Comparison of ENCODE assay signal across 19 mouse cellular contexts in the genomic region with DNA sequence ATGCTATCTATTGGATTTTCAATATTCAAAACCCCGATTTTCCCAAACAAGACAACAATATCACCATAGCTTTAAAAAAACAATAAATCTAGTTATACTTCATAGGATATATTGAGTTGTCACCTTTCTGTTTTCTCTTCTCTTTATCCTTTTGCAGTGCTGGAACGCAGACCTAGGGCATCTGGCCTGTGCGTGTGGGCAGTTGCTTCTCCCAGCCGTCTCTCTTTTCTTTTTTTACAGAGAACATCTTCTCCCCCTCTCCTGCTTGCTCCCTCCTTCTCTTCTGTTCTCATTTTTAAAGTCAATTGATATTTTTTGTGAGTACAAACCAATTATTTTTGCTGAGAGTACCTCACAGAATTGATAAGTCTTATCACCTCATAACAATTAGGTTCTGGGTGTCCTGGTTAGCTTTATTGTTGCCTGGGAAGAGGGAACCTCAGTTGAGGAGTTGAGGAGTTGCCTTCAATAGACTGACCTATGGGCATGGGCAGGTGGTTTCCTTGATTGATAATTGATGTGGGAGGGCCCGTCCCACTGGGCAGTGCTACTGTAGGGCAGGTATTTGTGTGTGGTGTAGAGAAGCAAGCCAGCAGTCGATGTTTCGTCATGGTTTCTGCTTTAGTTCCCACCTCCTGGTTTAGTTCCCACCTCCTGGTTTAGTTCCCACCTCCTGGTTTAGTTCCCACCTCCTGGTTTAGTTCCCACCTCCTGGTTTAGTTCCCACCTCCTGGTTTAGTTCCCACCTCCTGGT. TPM values are rescaled to one million over a fixed set of nuclear protein-coding genes. Genes with fewer than 3 reads are reported as not detected.
DNase-seq lines count a peak whose midpoint lies in the region; ATAC-seq and TF ChIP-seq lines count a peak whose summit lies in the region.
"Had no signal": no experiment of that assay in that cellular context is flagged by ENCODE, and none has a peak within 500 bp of the region (broad histone marks: within the 10 kb centered on the region; RNA-seq: fewer than 3 reads in every experiment).

No protein-coding gene starts in this region.

- peaks cover 2% of the 10 kb centered on the region for H3K4me1 ChIP-seq in liver, adult 2 months (ENCODE audit: control insufficient read depth, insufficient read depth, low read length)
- H3K4me1 ChIP-seq in liver, embryonic 14.5 days (replicated peaks; ENCODE audit: control insufficient read depth in 2 of 2, insufficient read depth in 2 of 2, low read length in 1 of 2): peaks cover 11% of the 10 kb centered on the region in 2 experiments; a peak in 3 of 4 replicates
- H3K4me1 ChIP-seq: forebrain, embryonic 10.5 days; heart, embryonic 15.5 days; limb, embryonic 12.5 days had no signal

- no peaks in the 10 kb centered on the region for H3K36me3 ChIP-seq in liver, adult 2 months (ENCODE audit: control insufficient read depth, insufficient read depth, low read length)
- no peaks in the 10 kb centered on the region for H3K36me3 ChIP-seq in liver, embryonic 14.5 days (replicated peaks; ENCODE audit: control insufficient read depth, insufficient read depth, low read depth)
- H3K36me3 ChIP-seq: forebrain, embryonic 10.5 days; heart, embryonic 15.5 days had no signal

- H3K9me3 ChIP-seq in liver, embryonic 14.5 days (ENCODE audit: control insufficient read depth, low read length): no peaks in the 10 kb centered on the region
- H3K9me3 ChIP-seq: heart, embryonic 15.5 days; limb, embryonic 12.5 days had no signal

- H3K79me2 ChIP-seq in liver, adult 2 months (ENCODE audit: control insufficient read depth, insufficient read depth, low read length): peaks cover 11% of the 10 kb centered on the region; the same call in 1 of the 2 replicates

- TF ChIP-seq POLR2A in liver, adult 2 months (IDR thresholded peaks at IDR 0.05; ENCODE audit: extremely low read depth, insufficient read depth, low read length): no peak

- peak overlapping the region; percentile 54 for H3K4me2 ChIP-seq in liver, embryonic 14.5 days (ENCODE audit: low read depth)
- H3K4me2 ChIP-seq: heart, embryonic 15.5 days; limb, embryonic 12.5 days; midbrain, embryonic 11.5 days had no signal

- no peaks in the 10 kb centered on the region for H3K27me3 ChIP-seq in liver, adult 2 months (ENCODE audit: control insufficient read depth, insufficient read depth, low read length)
- no peaks in the 10 kb centered on the region for H3K27me3 ChIP-seq in liver, embryonic 14.5 days (ENCODE audit: control insufficient read depth, insufficient read depth, low read length)
- H3K27me3 ChIP-seq: heart, embryonic 15.5 days; limb, embryonic 12.5 days had no signal

- no peak for TF ChIP-seq CTCF in liver, adult 2 months (IDR thresholded peaks at IDR 0.05; ENCODE audit: low read depth, low read length)
- no peak for TF ChIP-seq CTCF in liver, embryonic 14.5 days (IDR thresholded peaks at IDR 0.05; ENCODE audit: low read depth)

- H3K27ac ChIP-seq in liver, adult 2 months (replicated peaks; ENCODE audit: insufficient read depth, low read depth, low read length): no peak overlapping the region
- no peak overlapping the region for H3K27ac ChIP-seq in liver, embryonic 14.5 days
- H3K27ac ChIP-seq: forebrain, embryonic 10.5 days; heart, adult 2 months; heart, embryonic 15.5 days; limb, embryonic 12.5 days had no signal

- H3K9ac ChIP-seq in liver, adult 2 months (ENCODE audit: low read depth, low read length): no peak overlapping the region
- H3K9ac ChIP-seq in liver, embryonic 14.5 days (replicated peaks): no peak overlapping the region
- H3K9ac ChIP-seq: forebrain, postnatal 0 days; heart, embryonic 15.5 days; limb, embryonic 12.5 days had no signal

- ATAC-seq in liver, embryonic 14.5 days (ENCODE audit: insufficient read depth): no peak
- ATAC-seq in erythroid progenitor cell, adult 5-6 weeks (replicated peaks; ENCODE audit: low FRiP score, poor library complexity, severe bottlenecking): no peak
- ATAC-seq: forebrain, postnatal 0 days; hindbrain, embryonic 16.5 days had no signal

- TF ChIP-seq EP300 in liver, embryonic 14.5 days (IDR thresholded peaks at IDR 0.05; ENCODE audit: low read depth): no peak

- no peak overlapping the region for H3K4me3 ChIP-seq in liver, adult 2 months (ENCODE audit: insufficient read depth, low read depth, low read length)
- H3K4me3 ChIP-seq in liver, embryonic 14.5 days (ENCODE audit: insufficient read depth in 1 of 2, low read depth in 2 of 2, low read length in 2 of 2): no peak overlapping the region; a peak in 1 of 4 replicates
- H3K4me3 ChIP-seq: forebrain, embryonic 10.5 days; heart, embryonic 15.5 days; limb, embryonic 12.5 days had no signal

- WGBS in liver, adult 2 months: 61% methylated on average over 7 of the region's 7 CpGs
- 56% methylated on average over 7 of the region's 7 CpGs for WGBS in liver, embryonic 14.5 days (ENCODE audit: insufficient replicate concordance)

- DNase-seq in liver, adult 2 months (ENCODE audit: extremely low read depth, low read depth, low spot score): peak; percentile 78
- no peak for DNase-seq in liver
- DNase-seq in brain, adult 2 months (ENCODE audit: low read depth, low spot score): peak; percentile 66
- DNase-seq in liver, embryonic 14.5 days (ENCODE audit: low read depth in 3 of 3, low spot score in 3 of 3): no peak
- no peak for DNase-seq in cerebellum, postnatal 4 days (ENCODE audit: low spot score in 2 of 2)
- no peak for DNase-seq in urinary bladder, postnatal 36 days (ENCODE audit: low spot score in 2 of 2)
- DNase-seq: cerebellum, adult 9-11 months; embryo, embryonic 11 days; forebrain, postnatal 0 days; gastrocnemius, postnatal 25 days; kidney, adult 2 months; kidney, postnatal 10 days had no signal

RNA-seq across cellular contexts. Expression of a gene that starts 6.8 kb away (rescaled TPM):
- total RNA-seq in liver, adult 2 months (2014; rRNA removed): 8.5 and 9.4 TPM in 2 replicates
- 3.7 and 4.3 TPM in 2 replicates for polyA plus RNA-seq in liver, adult 2 months (2012; rRNA removed)
- 1.6 and 2.3 TPM in 2 replicates for polyA plus RNA-seq in liver, embryonic 14.5 days (2012; rRNA removed)
- 3.7 and 3.9 TPM in 2 replicates for polyA plus RNA-seq in liver, embryonic 14.5 days (2014; fragmentation: Nextera tagmentation; extraction: Ambion mirVana)
- 1.8 and 2.9 TPM in 2 replicates for total RNA-seq in erythroid progenitor cell, adult 5-6 weeks (2015; ENCODE audit: low replicate concordance)
- total RNA-seq in erythroid progenitor cell, adult 5-6 weeks (2017; ENCODE audit: low replicate concordance): 2.1 and 15.1 TPM in 2 replicates

Comparison
In these comparisons a context has a peak if more than half of its experiments do, and no peak if none do; other contexts are left out.
1. DNase-seq: peak in liver, adult 2 months (single experiment) and brain, adult 2 months (single experiment); none in liver (single experiment), liver, embryonic 14.5 days (0 of 3), cerebellum, postnatal 4 days (0 of 2) and urinary bladder, postnatal 36 days (0 of 2).